Mouse (Mus musculus) liver, embryonic 15.5 days (tissue): ENCODE measurements around the gene Nkapd1. TPM values are rescaled to one million over a fixed set of nuclear protein-coding genes. Genes with fewer than 3 reads are reported as not detected.

Source experiments
- ATAC-seq: fragments of 200-750 bp; cut with Nextera tagmentation; 2 replicates; pipeline ENCODE4 v1.8.0; 2017; ENCODE audit warnings: moderate number of reproducible peaks, mild to moderate bottlenecking, moderate library complexity; ENCODE audit not compliant: insufficient read depth
- H3K27ac ChIP-seq: fragments of 300-500 bp; sonication (generic); replicated peaks from 2 replicates; pipeline ENCODE4 v1.5.1; 2015; ENCODE audit warnings: mild to moderate bottlenecking, inconsistent platforms
- H3K27me3 ChIP-seq: fragments of 300-500 bp; sonication (generic); 2 replicates; pipeline ENCODE4 v1.6.1; 2015; ENCODE audit warnings: mild to moderate bottlenecking, inconsistent platforms
- H3K36me3 ChIP-seq: fragments of 300-500 bp; sonication (generic); replicated peaks from 2 replicates; pipeline ENCODE4 v1.6.1; 2015; ENCODE audit warnings: moderate library complexity, mild to moderate bottlenecking, inconsistent platforms
- H3K4me1 ChIP-seq: fragments of 300-500 bp; sonication (generic); replicated peaks from 2 replicates; pipeline ENCODE4 v1.6.1; 2015; ENCODE audit warnings: inconsistent platforms
- H3K4me2 ChIP-seq: fragments of 300-500 bp; sonication (generic); 2 replicates; pipeline ENCODE4 v1.6.1; 2015; ENCODE audit warnings: moderate library complexity, mild to moderate bottlenecking, inconsistent platforms
- H3K4me3 ChIP-seq: fragments of 300-500 bp; sonication (generic); replicated peaks from 2 replicates; pipeline ENCODE4 v1.5.1; 2015; ENCODE audit warnings: mild to moderate bottlenecking, inconsistent platforms
- H3K9ac ChIP-seq: fragments of 300-500 bp; sonication (generic); 2 replicates; pipeline ENCODE4 v1.6.1; 2015; ENCODE audit warnings: moderate library complexity, mild to moderate bottlenecking, inconsistent platforms
- H3K9me3 ChIP-seq: fragments of 300-500 bp; sonication (generic); replicated peaks from 2 replicates; pipeline ENCODE4 v1.6.1; 2016; ENCODE audit warnings: inconsistent platforms
- WGBS: fragments of 180-500 bp; shearing (Covaris S2); methylation state at CpG from one replicate; pipeline ENCODE4 v1.1.7; 2015; ENCODE audit warnings: mixed read lengths; ENCODE audit not compliant: insufficient replicate concordance; 5-methylcytosine and 5-hydroxymethylcytosine counted together
- polyA plus RNA-seq: library from polyadenylated mRNA; unstranded; fragments of >200 nt; fragmentation: Nextera tagmentation; extraction: Ambion mirVana; gene quantifications from 2 replicates; pipeline ENCODE4 v1.2.1, GENCODE M21; 2015

Nkapd1 gene
- polyA plus RNA-seq, 1 experiment from 2014 or later, result 7.0 TPM

DNA sequence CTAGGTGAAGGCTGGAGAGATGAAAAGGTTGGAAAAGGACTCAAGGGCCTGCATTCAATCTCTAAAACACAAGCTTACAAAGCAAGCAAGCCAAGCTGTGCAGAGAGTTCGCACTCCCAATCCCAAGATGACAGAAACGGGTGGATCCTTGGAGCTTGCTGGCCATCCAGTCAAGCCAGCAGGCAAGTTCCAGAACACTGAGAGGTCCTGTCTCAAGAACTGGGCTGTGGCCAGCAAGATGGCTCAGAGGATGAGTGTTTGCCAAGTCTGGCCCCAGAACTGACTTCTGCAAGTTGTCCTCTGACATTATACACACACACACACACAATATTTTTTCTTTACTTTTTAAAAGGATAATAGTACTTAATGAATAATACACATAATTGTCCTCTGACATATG, 49.4 kb downstream of the Nkapd1 start:
- Histone ChIP-seq H3K36me3 (no peaks in the 10 kb centered on the region), H3K9ac (no peak overlapping the region), H3K9me3 (no peaks in the 10 kb centered on the region), H3K4me2 (no peak overlapping the region), H3K27ac (no peak overlapping the region), H3K4me3 (no peak overlapping the region), H3K4me1 (no peaks in the 10 kb centered on the region), H3K27me3 (no peaks in the 10 kb centered on the region)
- 71% methylated on average over 2 of the region's 2 CpGs for WGBS
- ATAC-seq, result no peak

DNA sequence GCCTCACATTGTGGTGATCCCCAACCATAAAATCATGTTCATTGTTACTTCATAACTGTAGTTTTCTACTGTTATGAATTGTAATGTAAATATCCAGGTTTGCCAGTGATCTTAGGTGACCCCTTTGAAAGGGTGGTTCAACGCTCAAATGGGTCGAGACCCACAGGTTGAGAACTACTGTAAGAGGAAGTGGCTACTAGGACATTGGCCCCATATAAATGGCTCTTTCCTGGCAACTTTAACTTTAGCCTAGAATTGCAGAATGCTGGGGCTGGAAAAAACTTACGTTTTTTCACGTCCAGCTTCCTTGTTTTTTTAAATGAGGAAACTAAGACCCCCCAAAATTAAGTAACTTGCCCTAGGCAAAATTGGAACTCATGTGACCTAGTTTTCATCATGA, 49.9 kb downstream of the Nkapd1 start:
- Histone ChIP-seq H3K4me1 (no peaks in the 10 kb centered on the region), H3K27ac (no peak overlapping the region), H3K27me3 (no peaks in the 10 kb centered on the region), H3K4me2 (no peak overlapping the region), H3K9me3 (no peaks in the 10 kb centered on the region), H3K36me3 (no peaks in the 10 kb centered on the region), H3K9ac (no peak overlapping the region), H3K4me3 (no peak overlapping the region)
- no peak for ATAC-seq
- WGBS, result 45% methylated on average over 4 of the region's 4 CpGs

DNA sequence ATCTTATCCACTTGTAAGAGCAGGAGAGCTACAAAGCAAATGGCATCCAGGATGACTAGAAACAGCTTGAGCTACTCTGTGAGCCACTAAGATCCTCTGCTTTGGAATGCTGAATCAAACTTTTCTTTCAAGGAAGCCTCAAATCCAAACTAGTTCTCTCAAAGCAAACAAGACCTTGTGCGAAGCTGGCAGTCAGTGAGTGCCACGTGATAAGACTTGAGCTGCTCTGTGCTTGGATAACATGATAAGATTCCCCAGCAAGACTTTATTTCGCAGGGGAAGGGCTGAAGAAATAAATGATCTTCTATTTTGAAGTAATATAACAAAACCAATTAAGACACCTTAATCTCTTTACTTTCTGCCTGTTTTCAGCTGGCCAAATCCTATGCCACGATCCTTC, 51.3 kb downstream of the Nkapd1 start:
- WGBS, result 32% methylated on average over 4 of the region's 4 CpGs
- no peak overlapping the region for H3K9ac ChIP-seq
- no peak for ATAC-seq
- H3K9me3 ChIP-seq, result no peaks in the 10 kb centered on the region
- H3K4me1 ChIP-seq, result no peaks in the 10 kb centered on the region
- no peak overlapping the region for H3K27ac ChIP-seq
- no peaks in the 10 kb centered on the region for H3K36me3 ChIP-seq
- H3K4me2 ChIP-seq, result no peak overlapping the region
- H3K27me3 ChIP-seq, result no peaks in the 10 kb centered on the region
- H3K4me3 ChIP-seq, result no peak overlapping the region

DNA sequence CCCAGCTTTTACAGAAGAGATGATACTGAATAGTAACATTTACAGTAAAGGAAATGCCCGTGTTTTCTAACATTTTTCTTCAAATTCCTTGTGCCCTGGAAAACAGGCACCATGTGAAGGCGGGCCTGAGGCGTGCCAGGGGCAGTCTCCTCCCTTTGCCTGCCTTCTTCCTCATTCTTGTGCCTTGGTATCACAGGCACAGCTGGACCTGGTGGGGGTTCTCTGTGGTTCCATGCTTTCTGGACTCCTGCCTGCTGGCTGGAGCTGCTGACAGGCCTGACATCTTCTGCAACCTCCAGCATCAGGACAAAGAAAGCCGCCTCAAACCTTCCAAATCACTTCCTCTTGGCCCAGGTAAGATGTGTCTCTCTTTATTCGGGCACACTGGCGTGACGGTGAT, 52.1 kb downstream of the Nkapd1 start:
- WGBS, result 61% methylated on average over 7 of the region's 7 CpGs
- Histone ChIP-seq H3K36me3 (no peaks in the 10 kb centered on the region), H3K27ac (no peak overlapping the region), H3K9me3 (no peaks in the 10 kb centered on the region), H3K4me2 (no peak overlapping the region), H3K4me3 (no peak overlapping the region), H3K27me3 (no peaks in the 10 kb centered on the region), H3K9ac (no peak overlapping the region), H3K4me1 (no peaks in the 10 kb centered on the region)
- ATAC-seq, result no peak

DNA sequence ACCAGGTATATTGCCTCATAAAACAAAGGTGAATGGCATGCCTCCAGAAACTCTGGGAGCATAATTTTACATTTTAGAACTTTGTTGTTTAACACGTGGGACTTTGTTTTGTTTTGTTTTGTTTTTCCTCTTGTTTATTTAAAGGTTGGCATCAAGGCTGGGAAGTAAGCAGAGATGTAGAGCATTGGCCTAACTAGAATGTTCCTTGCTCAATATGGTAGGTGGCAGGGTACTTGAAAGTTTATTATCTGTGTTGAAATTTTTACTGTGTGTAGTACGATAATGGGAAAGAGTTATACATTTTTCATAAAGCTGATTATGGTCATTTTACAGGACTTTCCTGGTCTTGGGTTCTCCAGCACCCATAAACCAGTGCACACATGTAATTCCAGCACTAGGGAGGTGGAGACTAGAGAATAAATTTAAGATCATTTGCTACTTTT, 55.3 kb downstream of the Nkapd1 start:
- ATAC-seq, result no peak
- Histone ChIP-seq H3K36me3 (no peaks in the 10 kb centered on the region), H3K27me3 (no peaks in the 10 kb centered on the region), H3K27ac (no peak overlapping the region), H3K4me2 (no peak overlapping the region), H3K9me3 (no peaks in the 10 kb centered on the region), H3K9ac (no peak overlapping the region), H3K4me3 (no peak overlapping the region), H3K4me1 (no peaks in the 10 kb centered on the region)
- 62% methylated on average over 2 of the region's 2 CpGs for WGBS

DNA sequence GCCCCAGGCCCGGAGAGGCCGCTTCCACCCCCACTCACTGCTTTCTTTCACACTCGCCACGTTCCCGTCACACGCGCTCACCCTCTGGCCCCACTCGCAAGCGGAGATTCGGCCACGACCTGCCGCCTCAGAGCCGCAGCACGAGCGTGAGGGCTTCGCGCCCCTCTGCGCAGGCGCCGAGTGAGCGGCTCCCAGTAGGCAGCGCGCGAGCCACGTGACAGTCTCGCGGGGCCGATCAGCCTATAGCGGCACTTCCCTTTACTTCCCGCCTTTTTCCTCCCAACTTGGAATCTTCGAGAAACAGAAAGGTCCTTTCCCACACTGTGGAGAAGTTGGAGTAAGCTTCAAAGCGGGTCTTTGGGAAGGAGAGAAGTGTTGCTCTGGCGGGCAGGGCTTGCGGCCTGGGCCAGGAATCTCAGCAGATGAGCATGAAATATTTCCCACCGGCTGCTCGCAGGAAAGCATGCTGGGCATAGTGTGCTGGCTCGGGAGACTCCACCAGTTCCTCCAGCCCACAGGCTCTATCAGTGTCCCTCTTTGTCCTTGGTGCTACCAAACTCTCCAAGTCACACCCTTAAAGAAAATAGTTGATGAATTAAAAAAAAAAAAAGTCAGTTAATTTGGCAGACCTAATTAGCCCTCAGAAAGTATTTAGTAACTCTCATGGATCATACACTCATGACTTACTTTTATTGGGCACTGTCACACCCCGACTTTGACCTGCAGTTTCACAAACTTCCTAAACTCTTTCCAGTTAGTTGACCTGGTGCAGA, 55.9 kb downstream of the Nkapd1 start, which contains the start of gene Tex12:
Tex12 (minus strand) TSS at position 181 of the 773 bp plus-strand sequence.
- H3K9ac ChIP-seq, result no peak within 1 kb of the TSS
- H3K4me2 ChIP-seq, result no peak within 1 kb of the TSS
- no peaks in the 10 kb centered on the region for H3K4me1 ChIP-seq
- no peak within 1 kb of the TSS for H3K4me3 ChIP-seq
- no peaks in the 10 kb centered on the region for H3K9me3 ChIP-seq
- H3K27me3 ChIP-seq, result no peaks in the 10 kb centered on the region
- no peaks in the 10 kb centered on the region for H3K36me3 ChIP-seq
- H3K27ac ChIP-seq, result no peak within 1 kb of the TSS
- ATAC-seq, result no peak
- WGBS, result 77% methylated on average over 38 of the region's 38 CpGs

Other genes starting within 250 kb of the Nkapd1 start
- gene Plet1, start 122.9 kb downstream of the Nkapd1 start, polyA plus RNA-seq, result 0.17 and 0.35 TPM in 2 replicates
- gene Pts, start 88.7 kb downstream of the Nkapd1 start, polyA plus RNA-seq, result 32.6 and 36.1 TPM in 2 replicates
- 10.1 and 11.1 TPM in 2 replicates for gene Il18, start 62.6 kb downstream of the Nkapd1 start, polyA plus RNA-seq
- 0.60 and 0.67 TPM in 2 replicates for gene Bco2, start 62.3 kb downstream of the Nkapd1 start, polyA plus RNA-seq
- gene Tex12, start 56.1 kb downstream of the Nkapd1 start, polyA plus RNA-seq, result not detected in 2 replicates
- gene Sdhd, start 13.7 kb downstream of the Nkapd1 start, polyA plus RNA-seq, result 296 and 323 TPM in 2 replicates
- 130 and 158 TPM in 2 replicates for gene Timm8b, start 13.6 kb downstream of the Nkapd1 start, polyA plus RNA-seq
- 0.75 and 1.0 TPM in 2 replicates for gene Pih1d2, start 143 bp downstream of the Nkapd1 start, polyA plus RNA-seq
- gene Dlat, start 42.3 kb upstream of the Nkapd1 start, polyA plus RNA-seq, result 23.2 and 24.6 TPM in 2 replicates
- gene Dixdc1, start 122.1 kb upstream of the Nkapd1 start, polyA plus RNA-seq, result 1.4 and 1.8 TPM in 2 replicates
- 3.9 and 4.1 TPM in 2 replicates for gene 2310030G06Rik, start 129.1 kb upstream of the Nkapd1 start, polyA plus RNA-seq
- gene Cryab, start 133.9 kb upstream of the Nkapd1 start, polyA plus RNA-seq, result 9.9 and 15.2 TPM in 2 replicates
- 2.1 and 3.5 TPM in 2 replicates for gene Hspb2, start 134.9 kb upstream of the Nkapd1 start, polyA plus RNA-seq
- gene Fdxacb1, start 150.8 kb upstream of the Nkapd1 start, polyA plus RNA-seq, result 8.5 and 10.3 TPM in 2 replicates
- gene Alg9, start 157.6 kb upstream of the Nkapd1 start, polyA plus RNA-seq, result 14.3 and 14.4 TPM in 2 replicates
- gene 1110032A03Rik, start 158.1 kb upstream of the Nkapd1 start, polyA plus RNA-seq, result 17.4 and 18.6 TPM in 2 replicates
- gene Ppp2r1b, start 227.8 kb upstream of the Nkapd1 start, polyA plus RNA-seq, result 68.8 and 70.2 TPM in 2 replicates